Mouse (Mus musculus) fibroblast of lung, adult 2 months (primary cell): ENCODE measurements around the gene Cks2.
"Not testable (repeated sequence)": the region's sequence is repeated elsewhere in the genome, so short reads cannot be mapped to it uniquely, and the experiment has no call there.

Experiments
- DNase-seq: peaks from one replicate; pipeline ENCODE4 v3.0.0-alpha.2; 2011; ENCODE audit warnings: low read depth

The Cks2 gene

GRCm38 (mm10) chr13:51641424-51641823 lies 3.6 kb upstream of the Cks2 start:
- no peak for DNase-seq

GRCm38 (mm10) chr13:51642171-51642778 lies 2.8 kb upstream of the Cks2 start:
- DNase-seq, result no peak

DNA sequence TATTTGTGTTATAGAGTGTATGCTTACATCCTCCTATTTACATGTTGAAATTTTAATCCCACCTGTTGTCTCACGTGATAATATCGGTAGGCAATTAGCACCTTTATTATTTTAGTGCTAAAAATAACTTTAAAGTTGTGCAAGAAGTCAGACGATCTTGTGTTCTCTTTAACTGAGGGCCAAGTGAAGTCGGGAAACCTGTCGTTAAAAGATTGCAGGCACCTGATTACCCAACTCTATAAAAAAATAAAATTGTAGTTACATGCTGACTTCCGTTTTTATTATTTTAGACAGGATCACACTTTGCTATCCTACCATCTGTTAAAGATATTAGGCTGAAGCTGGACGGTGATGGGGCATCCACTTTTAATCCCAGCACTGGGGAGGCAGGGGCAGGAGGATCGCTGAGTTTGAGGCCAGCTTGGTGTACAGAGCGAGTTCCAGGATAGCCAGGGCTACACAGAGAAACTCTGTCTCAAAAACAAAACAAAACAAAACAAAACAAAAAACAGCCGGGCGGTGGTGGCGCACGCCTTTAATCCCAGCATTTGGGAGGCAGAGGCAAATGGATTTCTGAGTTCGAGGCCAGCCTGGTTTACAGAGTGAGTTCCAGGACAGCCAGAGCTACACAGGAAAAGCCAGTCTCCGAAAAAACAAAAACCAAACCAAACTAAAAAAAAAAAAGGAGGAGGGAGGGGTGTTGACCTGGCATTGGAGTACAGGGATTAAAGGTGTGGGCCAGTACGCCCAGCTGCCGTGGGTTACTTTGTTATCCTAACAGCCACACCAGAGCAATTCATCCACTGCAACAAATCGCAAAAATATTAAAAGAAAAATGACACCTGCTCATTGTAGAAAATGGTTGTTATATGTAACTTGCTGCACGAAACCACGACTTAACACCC lies 856 bp upstream of the Cks2 start:
- no peak for DNase-seq

- no peak for DNase-seq
Measured at GRCm38 (mm10) chr13:51645872-51646271, 840 bp downstream of the Cks2 start.

GRCm38 (mm10) chr13:51646362-51647027 lies 1.5 kb downstream of the Cks2 start:
- no peak for DNase-seq

DNA sequence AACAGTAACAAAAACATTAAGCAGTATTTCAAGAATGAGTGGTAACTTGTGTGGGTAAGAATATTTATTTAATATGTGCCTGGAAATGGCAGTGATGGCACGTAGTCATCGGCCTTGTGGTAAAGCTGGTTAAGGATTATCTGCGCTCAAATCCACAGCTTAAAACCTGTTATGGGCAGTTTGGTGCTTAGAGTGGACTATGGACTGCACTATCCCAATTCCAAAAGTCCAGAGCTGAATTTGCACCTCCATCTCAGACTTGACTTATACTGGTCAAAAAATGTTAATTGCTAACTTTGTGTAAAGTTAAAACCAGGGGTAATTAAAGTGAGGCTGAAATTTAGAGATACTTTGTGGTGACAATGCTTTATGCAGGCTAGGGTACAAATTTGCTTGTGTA lies 2.7 kb downstream of the Cks2 start:
- DNase-seq, result no peak

DNA sequence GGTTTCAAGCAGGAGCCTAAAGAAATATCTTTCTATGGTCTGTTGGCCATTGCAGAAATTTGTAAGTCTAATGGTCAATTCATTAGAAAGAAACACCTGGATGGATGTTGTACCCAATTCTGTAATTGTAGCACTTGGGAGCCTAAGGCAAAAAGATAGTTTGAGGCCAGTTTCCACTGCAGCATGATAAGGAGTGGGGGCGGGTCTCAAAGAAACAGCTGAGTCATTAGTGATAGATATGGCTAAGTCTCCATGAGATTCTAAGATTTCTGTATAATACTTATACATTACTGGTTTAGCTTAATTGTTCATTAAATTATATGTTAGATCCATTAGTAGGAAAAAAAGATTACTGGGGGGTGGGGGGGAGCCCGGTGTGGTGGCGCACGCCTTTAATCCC lies 3.2 kb downstream of the Cks2 start:
- no peak for DNase-seq

- DNase-seq, result no peak
Measured at GRCm38 (mm10) chr13:51649740-51650139, 4.7 kb downstream of the Cks2 start.

GRCm38 (mm10) chr13:51651408-51652064 lies 6.5 kb downstream of the Cks2 start, which contains the start of gene Secisbp2:
Gene Secisbp2, plus strand, starts transcription at chr13:51651697.
- DNase-seq, result peak; percentile 75

DNA sequence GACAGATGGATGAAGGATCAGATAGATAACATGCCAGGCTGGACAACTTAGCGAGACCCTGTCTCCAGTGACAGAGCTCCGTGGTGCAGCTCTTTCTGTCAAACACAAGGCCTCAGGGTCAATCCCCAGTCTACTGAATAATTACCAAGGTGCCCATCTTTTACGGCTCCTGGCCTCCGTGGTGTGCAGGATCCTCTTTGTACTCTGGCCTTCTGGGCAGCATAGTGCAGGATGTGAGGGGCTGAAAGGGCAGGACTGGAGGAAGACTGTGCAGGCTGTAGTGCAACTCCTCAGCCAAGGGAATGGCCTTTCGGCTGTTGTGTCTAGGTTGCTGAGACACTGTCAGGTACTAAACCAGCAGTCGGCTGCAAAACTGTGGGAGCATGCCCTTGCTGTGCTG lies 8.1 kb downstream of the Cks2 start:
- DNase-seq, result no peak

DNA sequence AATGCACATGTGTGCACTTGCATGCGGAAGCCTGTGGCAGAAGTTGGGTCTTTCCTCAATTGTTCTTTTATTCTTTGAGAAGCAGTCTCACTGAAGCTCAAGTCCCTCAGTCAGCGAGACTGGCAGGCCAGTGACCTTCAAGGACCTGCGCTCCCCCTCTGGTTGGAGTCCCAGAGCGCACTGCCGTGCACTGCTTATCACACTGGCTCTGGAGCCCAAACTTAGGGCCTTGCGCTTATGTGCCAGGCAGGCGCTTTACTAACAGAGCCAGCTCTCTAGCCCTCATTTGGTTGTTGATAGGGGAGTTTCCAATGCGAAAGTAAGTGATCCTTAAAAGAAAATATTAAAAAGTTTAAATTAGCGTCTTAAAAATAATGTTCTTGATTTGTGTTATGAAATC lies 8.9 kb downstream of the Cks2 start:
- no peak for DNase-seq

- DNase-seq, result no peak
Measured at GRCm38 (mm10) chr13:51656516-51657235, 11.6 kb downstream of the Cks2 start.

DNA sequence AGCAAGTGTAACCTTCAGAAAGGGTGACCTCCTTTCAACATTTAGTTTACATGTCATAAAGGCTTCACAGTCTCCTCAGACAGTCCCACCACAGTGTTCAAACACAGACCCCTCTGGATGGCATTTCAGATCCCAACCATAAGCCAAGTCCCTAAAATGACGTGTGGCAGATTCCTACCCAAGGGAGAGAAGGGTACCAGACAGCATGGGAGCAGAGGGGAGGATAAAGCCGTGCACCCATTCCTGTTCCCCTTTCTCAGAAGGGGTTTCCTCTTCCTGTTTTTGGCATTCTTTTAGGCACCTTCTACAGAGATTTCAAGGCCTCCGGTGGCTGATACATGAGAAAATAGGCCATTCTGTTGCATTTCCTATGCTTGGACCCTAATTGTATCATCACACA lies 13.1 kb downstream of the Cks2 start:
- DNase-seq, result no peak

GRCm38 (mm10) chr13:51659573-51659972 lies 14.5 kb downstream of the Cks2 start:
- DNase-seq, result no peak

DNA sequence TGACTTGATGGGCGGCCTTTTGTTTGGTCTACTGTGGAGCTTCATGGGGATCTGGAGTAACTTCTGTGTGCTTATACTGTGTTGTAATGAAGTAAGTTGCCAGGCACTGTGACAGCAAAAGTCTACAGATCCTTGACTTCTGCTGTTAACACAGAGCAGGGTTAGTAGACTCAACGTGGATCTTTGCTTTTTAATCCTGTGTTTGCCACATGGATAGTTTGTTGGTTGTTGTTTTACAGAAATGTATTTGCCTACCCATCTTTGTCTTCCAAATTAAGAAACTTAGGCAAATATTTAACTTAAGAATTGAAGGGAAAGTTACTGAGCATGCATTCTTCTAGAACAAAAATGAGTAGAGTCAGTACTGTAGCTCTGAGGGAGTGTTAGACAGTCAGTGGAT lies 18.5 kb downstream of the Cks2 start:
- no peak for DNase-seq

GRCm38 (mm10) chr13:51668195-51668594 lies 23.2 kb downstream of the Cks2 start:
- DNase-seq, result not testable (repeated sequence)

DNA sequence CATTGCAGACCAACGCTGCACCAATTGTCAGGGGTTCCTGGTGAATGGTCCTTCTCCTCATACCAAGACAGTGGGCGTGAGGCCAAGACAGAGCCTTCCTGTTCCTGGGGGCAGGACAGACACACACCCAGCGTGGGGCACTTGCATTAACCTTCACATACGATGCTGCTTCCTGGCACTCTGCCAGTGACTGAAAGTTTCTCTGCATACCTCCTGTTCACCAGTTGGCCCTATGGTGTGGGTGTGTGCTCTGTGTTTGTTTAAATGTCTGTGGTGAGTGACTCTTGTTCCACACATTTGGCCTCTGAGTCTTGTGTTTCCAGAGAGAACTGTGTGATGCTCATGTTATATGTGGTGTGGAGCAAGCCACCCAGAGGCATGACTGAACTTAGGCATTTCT lies 31.6 kb downstream of the Cks2 start:
- DNase-seq, result no peak

DNA sequence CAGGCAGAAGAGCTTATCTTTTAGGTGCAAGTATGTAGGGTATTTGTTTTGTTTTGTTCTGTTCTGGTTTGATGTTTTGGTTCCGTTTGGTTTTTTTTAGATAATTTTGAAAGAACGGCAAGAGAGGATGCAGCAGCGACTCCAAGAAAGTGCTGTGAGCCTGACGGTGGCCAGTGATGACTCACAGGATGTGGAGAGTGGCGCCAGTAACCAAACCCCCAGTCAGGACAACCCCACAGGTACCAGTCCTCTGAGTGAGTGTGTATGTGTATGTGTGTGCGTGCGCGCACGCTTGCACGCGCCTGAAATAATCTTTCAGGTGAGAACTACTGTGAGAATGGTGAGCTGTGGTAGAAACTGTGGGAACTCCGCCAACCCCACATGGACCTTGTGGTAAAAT lies 32.0 kb downstream of the Cks2 start:
- no peak for DNase-seq

- DNase-seq, result no peak
Measured at GRCm38 (mm10) chr13:51677630-51678185, 32.7 kb downstream of the Cks2 start.

GRCm38 (mm10) chr13:51678687-51679086 lies 33.7 kb downstream of the Cks2 start:
- DNase-seq, result no peak

DNA sequence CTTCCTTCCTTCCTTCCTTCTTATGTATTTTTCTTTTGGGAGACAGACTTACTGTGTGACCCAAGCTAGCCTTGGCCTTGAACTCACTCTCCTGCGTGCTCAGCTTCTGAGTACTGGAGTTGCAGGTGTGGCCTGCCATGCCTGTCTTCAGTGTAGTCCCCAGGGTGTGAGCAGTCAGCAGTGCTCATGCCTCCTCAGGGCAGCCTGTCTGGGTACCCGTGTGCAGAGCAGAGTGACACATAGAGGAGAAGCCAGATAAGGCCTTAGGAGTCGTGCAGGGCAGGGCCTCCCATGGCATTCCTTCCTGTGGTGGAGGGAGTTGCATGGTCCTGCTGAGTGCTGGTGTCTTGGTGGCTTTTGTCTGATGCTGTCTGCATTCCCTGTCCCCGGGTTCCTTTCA lies 34.3 kb downstream of the Cks2 start:
- DNase-seq, result no peak
